ENCODE assay signal across 8 mouse cellular contexts in genomic region chr16:45093137-45093731, GRCm38 (mm10). TPM values are rescaled to one million over a fixed set of nuclear protein-coding genes. Genes with fewer than 3 reads are reported as not detected.
DNase-seq lines count a peak whose midpoint lies in the region; ATAC-seq and TF ChIP-seq lines count a peak whose summit lies in the region.

Ccdc80 (plus strand) TSS chr16:45093402.

- no peak for ATAC-seq in forebrain, embryonic 15.5 days (replicated peaks)
- ATAC-seq in liver, embryonic 16.5 days (ENCODE audit: low read depth), result no peak
- ATAC-seq in megakaryocyte, adult 5-6 weeks (ENCODE audit: poor library complexity, severe bottlenecking), result no peak

- TF ChIP-seq POLR2A in kidney, adult 2 months (IDR thresholded peaks at IDR 0.05; ENCODE audit: low read depth, low read length), result no peak

- no peak within 1 kb of the TSS for H3K27ac ChIP-seq in kidney, adult 2 months (ENCODE audit: insufficient read depth, low read depth, low read length)
- H3K27ac ChIP-seq in forebrain, embryonic 15.5 days (replicated peaks), result peak within 1 kb of the TSS; percentile 69
- no peak within 1 kb of the TSS for H3K27ac ChIP-seq in liver, embryonic 16.5 days (ENCODE audit: low read length)

- 8% methylated on average over 6 of the region's 6 CpGs for whole genome bisulfite sequencing in kidney, adult 2 months
- WGBS in forebrain, embryonic 15.5 days, result 35% methylated on average over 6 of the region's 6 CpGs
- 11% methylated on average over 6 of the region's 6 CpGs for WGBS in liver, embryonic 16.5 days (ENCODE audit: insufficient replicate concordance)

- H3K9me3 ChIP-seq in forebrain, embryonic 15.5 days, result no peaks in the 10 kb centered on the region
- no peaks in the 10 kb centered on the region for H3K9me3 ChIP-seq in liver, embryonic 16.5 days (replicated peaks; ENCODE audit: control insufficient read depth, low read length)

- H3K4me2 ChIP-seq in forebrain, embryonic 15.5 days (replicated peaks), result peak within 1 kb of the TSS; percentile 48
- no peak within 1 kb of the TSS for H3K4me2 ChIP-seq in liver, embryonic 16.5 days (ENCODE audit: low read depth, low read length)

- peak within 1 kb of the TSS; percentile 19 for H3K4me3 ChIP-seq in kidney, adult 2 months (ENCODE audit: insufficient read depth, low read depth, low read length)
- peak within 1 kb of the TSS; percentile 36 for H3K4me3 ChIP-seq in forebrain, embryonic 15.5 days
- peak within 1 kb of the TSS; percentile 29; the same call in 1 of the 2 replicates for H3K4me3 ChIP-seq in liver, embryonic 16.5 days (ENCODE audit: low read depth, low read length)

- peak within 1 kb of the TSS; percentile 41; the same call in 1 of the 2 replicates for H3K9ac ChIP-seq in forebrain, embryonic 15.5 days (replicated peaks)
- no peak within 1 kb of the TSS; the same call in 1 of the 2 replicates for H3K9ac ChIP-seq in liver, embryonic 16.5 days (ENCODE audit: low read depth, low read length)

- no peak for TF ChIP-seq CTCF in kidney, adult 2 months (conservative IDR thresholded peaks at IDR 0.05; ENCODE audit: insufficient read depth, insufficient read length, low read depth, low read length)

- DNase-seq in kidney, adult 2 months, result no peak
- no peak for DNase-seq in kidney, adult 11 months
- peak; percentile 35 for DNase-seq in adrenal gland, adult 2 months
- DNase-seq in heart, postnatal 36 days, result peak; percentile 45 to 66
- no peak for DNase-seq in spleen, postnatal 36 days (ENCODE audit: low spot score in 2 of 2)

- H3K4me1 ChIP-seq in kidney, adult 2 months (ENCODE audit: control insufficient read depth, insufficient read depth, low read length), result no peaks in the 10 kb centered on the region
- peaks cover 25% of the 10 kb centered on the region for H3K4me1 ChIP-seq in forebrain, embryonic 15.5 days
- no peaks in the 10 kb centered on the region for H3K4me1 ChIP-seq in liver, embryonic 16.5 days (ENCODE audit: control insufficient read depth, low read depth, low read length)

- H3K27me3 ChIP-seq in kidney, adult 2 months (replicated peaks; ENCODE audit: control insufficient read depth, insufficient read depth, low read length), result no peaks in the 10 kb centered on the region
- H3K27me3 ChIP-seq in forebrain, embryonic 15.5 days, result no peaks in the 10 kb centered on the region
- no peaks in the 10 kb centered on the region for H3K27me3 ChIP-seq in liver, embryonic 16.5 days (ENCODE audit: control insufficient read depth, insufficient read depth, low read depth, low read length)

- intact Hi-C loops in heart, postnatal 36 days (cut with DNase I), result loop anchor here (5.0 to 10.0 kb wide), 2 partner anchors 64 to 368 kb away; partner anchors contain the start of genes Atg3, Nepro and Slc35a5

- H3K36me3 ChIP-seq in kidney, adult 2 months (ENCODE audit: control insufficient read depth, insufficient read depth, low read length), result no peaks in the 10 kb centered on the region
- no peaks in the 10 kb centered on the region for H3K36me3 ChIP-seq in forebrain, embryonic 15.5 days
- H3K36me3 ChIP-seq in liver, embryonic 16.5 days (ENCODE audit: control insufficient read depth, insufficient read depth), result no peaks in the 10 kb centered on the region

RNA-seq across cellular contexts. Expression of gene Ccdc80, which starts in this region (rescaled TPM):
- 7.6 and 10.4 TPM in 2 replicates for polyA plus RNA-seq in kidney, adult 2 months (2012; rRNA removed)
- 10 to 100 TPM; 40.7 to 53.4 TPM for total RNA-seq in adrenal gland, adult 2 months (2021)
- 19.2 and 19.8 TPM in 2 replicates for polyA plus RNA-seq in adrenal gland, adult 2 months (2012; rRNA removed)
- polyA plus RNA-seq in forebrain, embryonic 15.5 days (2015; fragmentation: Nextera tagmentation; extraction: Ambion mirVana), result 26.3 and 26.5 TPM in 2 replicates
- total RNA-seq in heart, postnatal 36 days (2021), result 10 to 100 TPM; 85.3 to 92.6 TPM
- 10.4 and 11.8 TPM in 2 replicates for polyA plus RNA-seq in liver, embryonic 16.5 days (2015; fragmentation: Nextera tagmentation; extraction: Ambion mirVana)
- 0.59 and 0.71 TPM in 2 replicates for total RNA-seq in megakaryocyte, adult 5-6 weeks (2015)
- 0.49 and 0.99 TPM in 2 replicates for total RNA-seq in megakaryocyte, adult 5-6 weeks (2017)

Comparison
In these comparisons a context has a peak if more than half of its experiments do, and no peak if none do; other contexts are left out.
1. RNA of gene Ccdc80 (total RNA-seq): 85.3 to 92.6 TPM in heart, postnatal 36 days and 40.7 to 53.4 TPM in adrenal gland, adult 2 months; 0.49 to 0.99 TPM in megakaryocyte, adult 5-6 weeks; every median in the first group is over 10 times any median in the second.
2. DNase-seq: peak in adrenal gland, adult 2 months (single experiment) and heart, postnatal 36 days (2 of 2); none in kidney, adult 2 months (single experiment), kidney, adult 11 months (single experiment) and spleen, postnatal 36 days (0 of 2).
3. Peak in every context shown above with its lines, with median percentiles within 50 percentile points of each other: H3K4me3 ChIP-seq.